ENCODE assay signal across 22 mouse cellular contexts in the genomic region with DNA sequence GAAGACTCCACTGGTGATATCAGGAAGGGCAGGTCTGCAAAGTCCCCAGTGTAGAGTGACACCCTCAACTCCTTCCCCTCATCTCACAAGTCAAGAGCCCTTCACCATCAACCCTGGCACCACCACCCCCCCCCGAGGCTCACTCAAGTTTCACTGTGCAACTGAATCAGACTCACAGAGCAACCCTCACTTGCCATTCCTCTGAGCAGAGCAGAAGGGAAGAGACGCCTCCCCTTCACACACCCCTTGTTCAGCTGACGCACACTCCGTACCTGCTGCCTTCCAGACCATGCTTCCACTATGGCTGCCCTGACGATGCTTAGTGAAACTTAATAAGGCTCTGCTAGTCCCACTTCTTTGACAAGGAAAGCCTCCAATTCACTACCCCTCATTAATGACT.
DNase-seq lines count a peak whose midpoint lies in the region; ATAC-seq and TF ChIP-seq lines count a peak whose summit lies in the region.
"Had no signal": no experiment of that assay in that cellular context is flagged by ENCODE, and none has a peak within 500 bp of the region (broad histone marks: within the 10 kb centered on the region; RNA-seq: fewer than 3 reads in every experiment).

No protein-coding gene starts in this region.

- peak overlapping the region; percentile 66; the same call in 1 of the 2 replicates for H3K27ac ChIP-seq in intestine, embryonic 16.5 days (ENCODE audit: low read length)
- H3K27ac ChIP-seq in intestine, embryonic 15.5 days: no peak overlapping the region
- peak overlapping the region; percentile 65; the same call in 1 of the 2 replicates for H3K27ac ChIP-seq in lung, postnatal 0 days (ENCODE audit: low read length)
- H3K27ac ChIP-seq: embryonic facial prominence, embryonic 10.5 days; embryonic facial prominence, embryonic 12.5 days; forebrain, embryonic 13.5 days; forebrain, embryonic 15.5 days had no signal

- DNase-seq in lung, postnatal 0 days (ENCODE audit: low spot score): peak; percentile 68
- DNase-seq in lung, adult 18-20 months: no peak
- no peak for DNase-seq in gastrocnemius, postnatal 25 days
- DNase-seq: adrenal gland, adult 8-10 months; adrenal gland, postnatal 14 days; B cell, adult 2 months; cerebellum, adult 11-12 months; cerebellum, adult 2 months; cerebellum, adult 9-10 months; cerebellum, postnatal 10 days; cerebellum, postnatal 25 days had no signal

- ATAC-seq in intestine, embryonic 16.5 days: no peak
- ATAC-seq in intestine, embryonic 15.5 days: no peak
- ATAC-seq in lung, postnatal 0 days: peak; percentile 85
- ATAC-seq: activated CD4-positive, CD25-positive, alpha-beta regulatory T cell, adult 4 months; CD4-positive, CD25-positive, alpha-beta regulatory T cell, adult 4 months; forebrain, embryonic 13.5 days; forebrain, embryonic 15.5 days had no signal

- TF ChIP-seq CTCF in lung, postnatal 0 days (IDR thresholded peaks at IDR 0.05): no peak

- no peaks in the 10 kb centered on the region for H3K27me3 ChIP-seq in intestine, embryonic 16.5 days (replicated peaks; ENCODE audit: control insufficient read depth, insufficient read depth, low read length)
- H3K27me3 ChIP-seq in intestine, embryonic 15.5 days (replicated peaks): no peaks in the 10 kb centered on the region
- H3K27me3 ChIP-seq in lung, postnatal 0 days (replicated peaks; ENCODE audit: insufficient read depth, low read length): no peaks in the 10 kb centered on the region
- H3K27me3 ChIP-seq: CH12.LX; embryonic facial prominence, embryonic 12.5 days; forebrain, embryonic 13.5 days; forebrain, embryonic 15.5 days; Patski had no signal

- H3K36me3 ChIP-seq in intestine, embryonic 16.5 days (ENCODE audit: control insufficient read depth, insufficient read depth, low read length): no peaks in the 10 kb centered on the region
- H3K36me3 ChIP-seq in intestine, embryonic 15.5 days: no peaks in the 10 kb centered on the region
- H3K36me3 ChIP-seq in lung, postnatal 0 days (ENCODE audit: insufficient read depth, low read length): no peaks in the 10 kb centered on the region
- H3K36me3 ChIP-seq: embryonic facial prominence, embryonic 10.5 days; embryonic facial prominence, embryonic 12.5 days; forebrain, embryonic 15.5 days; G1E had no signal

- no peak for TF ChIP-seq EP300 in lung, postnatal 0 days (IDR thresholded peaks at IDR 0.05)

- no peak overlapping the region for H3K4me2 ChIP-seq in intestine, embryonic 16.5 days (ENCODE audit: low read depth, low read length)
- H3K4me2 ChIP-seq in intestine, embryonic 15.5 days (replicated peaks): no peak overlapping the region
- H3K4me2 ChIP-seq in lung, postnatal 0 days (replicated peaks; ENCODE audit: low read depth, low read length): no peak overlapping the region
- H3K4me2 ChIP-seq: embryonic facial prominence, embryonic 12.5 days; forebrain, embryonic 13.5 days; forebrain, embryonic 15.5 days had no signal

- peaks cover 22% of the 10 kb centered on the region for H3K4me1 ChIP-seq in intestine, embryonic 16.5 days (ENCODE audit: control insufficient read depth, insufficient read depth, low read length)
- H3K4me1 ChIP-seq in intestine, embryonic 15.5 days (replicated peaks): peaks cover 15% of the 10 kb centered on the region; the same call in 1 of the 2 replicates
- no peaks in the 10 kb centered on the region for H3K4me1 ChIP-seq in lung, postnatal 0 days (ENCODE audit: insufficient read depth, low read depth, low read length)
- H3K4me1 ChIP-seq: embryonic facial prominence, embryonic 12.5 days; forebrain, embryonic 13.5 days; forebrain, embryonic 15.5 days had no signal

- no peak overlapping the region for H3K9ac ChIP-seq in intestine, embryonic 16.5 days (ENCODE audit: low read depth, low read length)
- H3K9ac ChIP-seq in intestine, embryonic 15.5 days: no peak overlapping the region
- no peak overlapping the region for H3K9ac ChIP-seq in lung, postnatal 0 days (replicated peaks; ENCODE audit: low read depth)
- H3K9ac ChIP-seq: embryonic facial prominence, embryonic 12.5 days; forebrain, embryonic 13.5 days; forebrain, embryonic 15.5 days had no signal

- H3K9me3 ChIP-seq in intestine, embryonic 16.5 days (ENCODE audit: control insufficient read depth, low read length): 0 out of 2 replicates have a peak, but pooled peaks cover 5% of the 10 kb centered on the region
- H3K9me3 ChIP-seq in intestine, embryonic 15.5 days: no peaks in the 10 kb centered on the region
- no peaks in the 10 kb centered on the region for H3K9me3 ChIP-seq in lung, postnatal 0 days (ENCODE audit: low read length)
- H3K9me3 ChIP-seq: embryonic facial prominence, embryonic 10.5 days; embryonic facial prominence, embryonic 12.5 days; forebrain, embryonic 13.5 days; forebrain, embryonic 15.5 days; G1E had no signal

- H3K4me3 ChIP-seq in intestine, embryonic 16.5 days (ENCODE audit: low read length): no peak overlapping the region
- H3K4me3 ChIP-seq in intestine, embryonic 15.5 days (replicated peaks): no peak overlapping the region
- no peak overlapping the region for H3K4me3 ChIP-seq in lung, postnatal 0 days (ENCODE audit: low read depth, low read length)
- H3K4me3 ChIP-seq: embryonic facial prominence, embryonic 10.5 days; embryonic facial prominence, embryonic 12.5 days; forebrain, embryonic 13.5 days; forebrain, embryonic 15.5 days had no signal

- WGBS in intestine, embryonic 16.5 days: 93% methylated on average over 5 of the region's 5 CpGs
- 91% methylated on average over 5 of the region's 5 CpGs for WGBS in intestine, embryonic 15.5 days
- 53% methylated on average over 5 of the region's 5 CpGs for WGBS in lung, postnatal 0 days
